Mouse (Mus musculus) myocyte (in vitro differentiated cells): ENCODE data around the gene Gtf3c2. TPM values are rescaled to one million over a fixed set of nuclear protein-coding genes. Genes with fewer than 3 reads are reported as not detected.

Experiments
- H3K27me3 ChIP-seq: one replicate; pipeline ENCODE4 v1.6.1; 2011; ENCODE audit not compliant: control insufficient read depth, insufficient read depth, insufficient read length
- H3K36me3 ChIP-seq: one replicate; pipeline ENCODE4 v1.6.1; 2011; ENCODE audit not compliant: control insufficient read depth, insufficient read depth
- H3K4me2 ChIP-seq: one replicate; pipeline ENCODE4 v1.6.1; 2011; ENCODE audit warnings: low read depth, control low read depth
- H3K4me3 ChIP-seq: one replicate; pipeline ENCODE4 v1.5.1; 2011; ENCODE audit warnings: mild to moderate bottlenecking, control low read depth, moderate library complexity
- H3K79me2 ChIP-seq: one replicate; pipeline ENCODE4 v1.6.1; 2011; ENCODE audit not compliant: control insufficient read depth, insufficient read depth
- H3ac ChIP-seq: one replicate; pipeline ENCODE4 v1.6.1; 2011; ENCODE audit not compliant: control insufficient read depth, insufficient read length
- CEBPB ChIP-seq: IDR thresholded peaks from 2 replicates; pipeline ENCODE4 v1.6.1; 2011; ENCODE audit warnings: mild to moderate bottlenecking, moderate library complexity; ENCODE audit not compliant: poor library complexity, insufficient read depth, severe bottlenecking
- E2F4 ChIP-seq: IDR thresholded peaks from one replicate; pipeline ENCODE4 v1.6.1; 2011; ENCODE audit warnings: mild to moderate bottlenecking, control low read depth, moderate library complexity; ENCODE audit not compliant: insufficient read depth
- MAX ChIP-seq: IDR thresholded peaks from one replicate; pipeline ENCODE4 v1.6.1; 2011; ENCODE audit warnings: low read depth, mild to moderate bottlenecking, control low read depth
- MYOD1 ChIP-seq, 3 experiments: IDR thresholded peaks; one replicate each; pipeline ENCODE4 v1.6.1; 2011; ENCODE audit warnings: control low read depth in 2 of 3, low read depth in 2 of 3, mild to moderate bottlenecking in 2 of 3, moderate library complexity in 1 of 3; ENCODE audit not compliant: insufficient read length in 2 of 3, control insufficient read depth in 1 of 3
- MYOG ChIP-seq, 3 experiments: IDR thresholded peaks; one replicate each; pipeline ENCODE4 v1.6.1; 2011; ENCODE audit warnings: control low read depth in 2 of 3, low read depth in 2 of 3, mild to moderate bottlenecking in 2 of 3; ENCODE audit not compliant: insufficient read length in 2 of 3, control insufficient read depth in 1 of 3, insufficient read depth in 1 of 3
- POLR2A ChIP-seq: IDR thresholded peaks from one replicate; pipeline ENCODE4 v1.6.1; 2011; ENCODE audit warnings: low read depth, mild to moderate bottlenecking, control low read depth, moderate library complexity; ENCODE audit not compliant: insufficient read length
- POLR2AphosphoS2 ChIP-seq: IDR thresholded peaks from one replicate; pipeline ENCODE4 v1.6.1; 2011; ENCODE audit warnings: low read depth, control low read depth; ENCODE audit not compliant: insufficient read length
- REST ChIP-seq: IDR thresholded peaks from one replicate; pipeline ENCODE4 v1.6.1; 2011; ENCODE audit warnings: mild to moderate bottlenecking, control low read depth, moderate library complexity; ENCODE audit not compliant: insufficient read depth, insufficient read length
- SRF ChIP-seq: IDR thresholded peaks from one replicate; pipeline ENCODE4 v1.6.1; 2011; ENCODE audit warnings: low read depth; ENCODE audit not compliant: control insufficient read depth, insufficient read length
- TCF12 ChIP-seq: IDR thresholded peaks from one replicate; pipeline ENCODE4 v1.6.1; 2011; ENCODE audit warnings: mild to moderate bottlenecking, control low read depth; ENCODE audit not compliant: poor library complexity, insufficient read depth, severe bottlenecking
- TCF3 ChIP-seq: IDR thresholded peaks from one replicate; pipeline ENCODE4 v1.6.1; 2011; ENCODE audit warnings: low read depth, control low read depth; ENCODE audit not compliant: insufficient read length
- USF1 ChIP-seq: IDR thresholded peaks from one replicate; pipeline ENCODE4 v1.6.1; 2011; ENCODE audit warnings: low read depth, mild to moderate bottlenecking, control low read depth, moderate library complexity
- polyA plus RNA-seq: library from polyadenylated mRNA; unstranded; fragments of >200 nt; fragmentation: generic; extraction: Trizol; gene quantifications from one replicate; pipeline ENCODE4 v1.2.1, GENCODE M21; 2012; ENCODE audit warnings: missing spikeins

Gene Gtf3c2
- polyA plus RNA-seq, 1 experiment: 24.9 TPM

GRCm38 (mm10) chr5:31192045-31192938, 12.3 kb upstream of the Gtf3c2 start:
- H3K4me3 ChIP-seq: peak overlapping the region; percentile 95
- TF ChIP-seq REST: no peak
- TF ChIP-seq MYOD1 (IDR thresholded peaks at IDR 0.05; ENCODE audit: control insufficient read depth in 1 of 3, insufficient read length in 2 of 3, low read depth in 2 of 3): peak in 2 of 3 experiments; percentile 27 to 40
- peak; percentile 11 to 66 (median 42) for TF ChIP-seq MYOG (IDR thresholded peaks at IDR 0.05; ENCODE audit: control insufficient read depth in 1 of 3, insufficient read depth in 1 of 3, insufficient read length in 2 of 3, low read depth in 2 of 3)
- H3K36me3 ChIP-seq: peaks cover 31% of the 10 kb centered on the region
- no peaks in the 10 kb centered on the region for H3K27me3 ChIP-seq
- H3K79me2 ChIP-seq: peaks cover 12% of the 10 kb centered on the region
- peak overlapping the region; percentile 62 for H3ac ChIP-seq
- peak overlapping the region; percentile 75 for H3K4me2 ChIP-seq

DNA sequence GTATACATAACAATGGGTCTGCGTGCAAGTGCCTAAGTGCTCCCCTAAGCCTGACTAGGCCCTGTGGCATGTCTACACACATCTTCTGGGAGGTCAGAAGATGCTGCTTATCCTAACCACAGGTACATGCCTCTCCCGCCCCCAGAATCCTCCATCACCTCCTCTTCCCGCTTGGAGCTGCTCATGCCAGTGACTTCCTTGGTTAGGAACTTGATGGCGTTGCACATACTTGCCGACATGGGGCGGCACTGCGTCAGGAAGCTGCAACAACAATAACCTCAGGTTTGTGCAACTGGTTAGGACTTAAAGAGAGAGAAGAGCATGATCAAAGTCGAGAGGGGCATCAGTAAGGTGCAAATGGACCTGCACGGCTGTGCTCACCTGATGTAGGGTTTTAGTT, 10.3 kb upstream of the Gtf3c2 start:
- Histone ChIP-seq H3K27me3 (no peaks in the 10 kb centered on the region), H3K79me2 (peaks cover 12% of the 10 kb centered on the region), H3K4me2 (no peak overlapping the region), H3K36me3 (peaks cover 18% of the 10 kb centered on the region), H3K4me3 (no peak overlapping the region), H3ac (no peak overlapping the region)
- TF ChIP-seq USF1 (no peak), MAX (no peak), TCF3 (no peak), MYOG (IDR thresholded peaks at IDR 0.05; ENCODE audit: control insufficient read depth in 1 of 3, insufficient read depth in 1 of 3, insufficient read length in 2 of 3, low read depth in 2 of 3) (no peak), CEBPB (no peak), SRF (no peak), TCF12 (no peak), REST (no peak)

- Histone ChIP-seq H3K27me3 (no peaks in the 10 kb centered on the region), H3K36me3 (peaks cover 9% of the 10 kb centered on the region), H3ac (no peak overlapping the region), H3K4me3 (no peak overlapping the region), H3K4me2 (no peak overlapping the region), H3K79me2 (no peaks in the 10 kb centered on the region)
- TF ChIP-seq MAX: no peak
- no peak for TF ChIP-seq SRF
- TF ChIP-seq MYOG (IDR thresholded peaks at IDR 0.05; ENCODE audit: control insufficient read depth in 1 of 3, insufficient read depth in 1 of 3, insufficient read length in 2 of 3, low read depth in 2 of 3): no peak
- TF ChIP-seq TCF3: no peak
- no peak for TF ChIP-seq E2F4
- TF ChIP-seq POLR2A: no peak
Observed at GRCm38 (mm10) chr5:31188223-31188840, 8.4 kb upstream of the Gtf3c2 start.

DNA sequence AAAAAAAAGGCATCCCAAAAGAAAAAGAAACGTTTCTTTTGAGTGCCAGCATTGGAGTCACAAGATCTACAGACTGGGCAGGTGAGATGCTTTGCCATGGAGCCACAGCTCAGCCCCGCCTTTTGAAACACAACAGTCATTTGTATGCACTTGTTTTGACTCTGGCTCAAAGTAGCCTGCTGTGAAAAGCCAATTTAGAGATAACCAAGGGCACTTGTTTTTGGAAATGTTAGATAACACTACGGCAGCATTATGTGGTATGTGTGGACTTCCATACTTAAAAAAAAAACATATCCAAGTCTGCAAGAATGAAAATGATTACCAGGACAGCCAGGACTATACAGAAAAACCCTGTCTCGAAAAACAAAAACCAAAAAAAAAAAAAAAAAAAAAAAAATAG, 3.7 kb upstream of the Gtf3c2 start:
- Histone ChIP-seq H3K36me3 (peaks cover 9% of the 10 kb centered on the region), H3K4me3 (no peak overlapping the region), H3ac (no peak overlapping the region), H3K4me2 (no peak overlapping the region), H3K27me3 (no peaks in the 10 kb centered on the region), H3K79me2 (peaks cover 10% of the 10 kb centered on the region)
- TF ChIP-seq TCF12 (no peak), USF1 (no peak), MAX (no peak), SRF (no peak), CEBPB (no peak), POLR2AphosphoS2 (no peak), POLR2A (no peak), REST (no peak), E2F4 (no peak), MYOD1 (IDR thresholded peaks at IDR 0.05; ENCODE audit: control insufficient read depth in 1 of 3, insufficient read length in 2 of 3, low read depth in 2 of 3) (no peak), MYOG (IDR thresholded peaks at IDR 0.05; ENCODE audit: control insufficient read depth in 1 of 3, insufficient read depth in 1 of 3, insufficient read length in 2 of 3, low read depth in 2 of 3) (no peak), TCF3 (no peak)

- peaks cover 34% of the 10 kb centered on the region for H3K79me2 ChIP-seq
- H3K4me3 ChIP-seq: peak overlapping the region; percentile 92
- H3K27me3 ChIP-seq: no peaks in the 10 kb centered on the region
- H3ac ChIP-seq: no peak overlapping the region
- H3K4me2 ChIP-seq: no peak overlapping the region
- H3K36me3 ChIP-seq: no peaks in the 10 kb centered on the region
- TF ChIP-seq USF1: no peak
- TF ChIP-seq REST: no peak
- TF ChIP-seq TCF3: no peak
- no peak for TF ChIP-seq POLR2AphosphoS2
- TF ChIP-seq MYOG (IDR thresholded peaks at IDR 0.05; ENCODE audit: control insufficient read depth in 1 of 3, insufficient read depth in 1 of 3, insufficient read length in 2 of 3, low read depth in 2 of 3): no peak
- no peak for TF ChIP-seq TCF12
- no peak for TF ChIP-seq E2F4
- TF ChIP-seq MYOD1 (IDR thresholded peaks at IDR 0.05; ENCODE audit: control insufficient read depth in 1 of 3, insufficient read length in 2 of 3, low read depth in 2 of 3): no peak
- no peak for TF ChIP-seq SRF
- TF ChIP-seq CEBPB: no peak
- TF ChIP-seq POLR2A: no peak
- no peak for TF ChIP-seq MAX
Observed at GRCm38 (mm10) chr5:31181183-31181770, 1.3 kb upstream of the Gtf3c2 start.
